Mouse (Mus musculus) hindbrain, postnatal 0 days (tissue): Measurements from ENCODE around the gene Copg2. TPM values are rescaled to one million over a fixed set of nuclear protein-coding genes. Genes with fewer than 3 reads are reported as not detected.

Source experiments
- ATAC-seq: fragments of 200-750 bp; cut with Nextera tagmentation; 2 replicates; pipeline ENCODE4 v1.8.0; 2017; ENCODE audit warnings: mild to moderate bottlenecking, moderate TSS enrichment, moderate library complexity
- DNase-seq: peaks from one replicate; pipeline ENCODE4 v3.0.0-alpha.2; 2015; ENCODE audit warnings: low spot score
- H3K27ac ChIP-seq: fragments of 300-500 bp; sonication (generic); 2 replicates; pipeline ENCODE4 v1.5.1; 2014; ENCODE audit warnings: mild to moderate bottlenecking
- H3K27me3 ChIP-seq: fragments of 300-500 bp; sonication (generic); 2 replicates; pipeline ENCODE4 v1.6.1; 2014; ENCODE audit warnings: low read length, mixed read lengths; ENCODE audit not compliant: insufficient read depth
- H3K36me3 ChIP-seq: fragments of 300-500 bp; sonication (generic); 2 replicates; pipeline ENCODE4 v1.6.1; 2014; ENCODE audit warnings: low read length, mixed read lengths; ENCODE audit not compliant: insufficient read depth
- H3K4me1 ChIP-seq: fragments of 300-500 bp; sonication (generic); 2 replicates; pipeline ENCODE4 v1.6.1; 2014; ENCODE audit warnings: antibody characterized with exemption, low read length, mixed read lengths; ENCODE audit not compliant: insufficient read depth
- H3K4me2 ChIP-seq: fragments of 300-500 bp; sonication (generic); 2 replicates; pipeline ENCODE4 v1.6.1; 2014; ENCODE audit warnings: low read depth, mild to moderate bottlenecking, low read length, moderate library complexity, mixed read lengths
- H3K4me3 ChIP-seq: fragments of 300-500 bp; sonication (generic); 2 replicates; pipeline ENCODE4 v1.5.1; 2014; ENCODE audit warnings: low read length
- H3K9ac ChIP-seq: fragments of 300-500 bp; sonication (generic); replicated peaks from 2 replicates; pipeline ENCODE4 v1.6.1; 2014; ENCODE audit warnings: mild to moderate bottlenecking, low read length, moderate library complexity, mixed read lengths
- H3K9me3 ChIP-seq: fragments of 300-500 bp; sonication (generic); 2 replicates; pipeline ENCODE4 v1.6.1; 2016; ENCODE audit warnings: low read length, mixed read lengths
- CTCF ChIP-seq: IDR thresholded peaks from 2 replicates; pipeline ENCODE4 v1.5.1; 2016; ENCODE audit warnings: antibody characterized with exemption, control low read depth, low read depth
- WGBS: fragments of 180-500 bp; shearing (Covaris S2); extraction: QIAGEN DNeasy Blood & Tissue Kit; methylation state at CpG from one replicate; pipeline ENCODE4 v1.1.7; 2014; 5-methylcytosine and 5-hydroxymethylcytosine counted together
- polyA plus RNA-seq: library from polyadenylated mRNA; unstranded; fragments of >200 nt; fragmentation: Nextera tagmentation; extraction: Ambion mirVana; gene quantifications from 2 replicates; pipeline ENCODE4 v1.2.1, GENCODE M21; 2015
- total RNA-seq: library from RNA; depleted of rRNA; stranded (reverse); fragments of >200 nt; gene quantifications from 2 replicates; pipeline ENCODE4 v1.2.3, GENCODE M21; 2014

The Copg2 gene
- total and polyA plus RNA-seq, 2 experiments from 2014 or later, result 30.7 to 35.6 TPM

GRCm38 (mm10) chr6:30723331-30723730 lies 173.3 kb downstream of the Copg2 start, which contains the start of gene Mest:
TSS of gene Mest (plus strand) at chr6:30723547.
- no peaks in the 10 kb centered on the region for H3K9me3 ChIP-seq
- 0 out of 2 replicates have a peak within 1 kb of the TSS, but pooled peaks have one; percentile 1 for H3K27ac ChIP-seq
- H3K4me3 ChIP-seq, result no peak within 1 kb of the TSS
- no peaks in the 10 kb centered on the region for H3K36me3 ChIP-seq
- no peaks in the 10 kb centered on the region for H3K27me3 ChIP-seq
- TF ChIP-seq CTCF, result no peak
- no peak within 1 kb of the TSS for H3K4me2 ChIP-seq
- no peak for DNase-seq
- no peaks in the 10 kb centered on the region for H3K4me1 ChIP-seq
- ATAC-seq, result no peak
- WGBS, result 71% methylated on average over 7 of the region's 7 CpGs
- H3K9ac ChIP-seq, result no peak within 1 kb of the TSS

- H3K36me3 ChIP-seq, result no peaks in the 10 kb centered on the region
- 50% methylated on average over 4 of the region's 4 CpGs for WGBS
- no peaks in the 10 kb centered on the region for H3K9me3 ChIP-seq
- DNase-seq, result peak; percentile 65
- H3K27ac ChIP-seq, result peak overlapping the region; percentile 49; the same call in 1 of the 2 replicates
- no peak overlapping the region for H3K4me3 ChIP-seq
- no peak for TF ChIP-seq CTCF
- H3K4me2 ChIP-seq, result no peak overlapping the region
- H3K9ac ChIP-seq, result no peak overlapping the region
- ATAC-seq, result peak; percentile 85
- no peaks in the 10 kb centered on the region for H3K4me1 ChIP-seq
- H3K27me3 ChIP-seq, result no peaks in the 10 kb centered on the region
Measured at GRCm38 (mm10) chr6:30722385-30723164, 174.0 kb downstream of the Copg2 start.

GRCm38 (mm10) chr6:30716796-30717195 lies 179.8 kb downstream of the Copg2 start:
- DNase-seq (peak; percentile 5), ATAC-seq (no peak)
- no peak overlapping the region for H3K27ac ChIP-seq
- H3K27me3 ChIP-seq, result no peaks in the 10 kb centered on the region
- 56% methylated on average over 7 of the region's 7 CpGs for WGBS
- H3K36me3 ChIP-seq, result no peaks in the 10 kb centered on the region
- H3K9ac ChIP-seq, result no peak overlapping the region
- no peak for TF ChIP-seq CTCF
- H3K4me2 ChIP-seq, result no peak overlapping the region
- H3K9me3 ChIP-seq, result no peaks in the 10 kb centered on the region
- H3K4me3 ChIP-seq, result no peak overlapping the region
- H3K4me1 ChIP-seq, result no peaks in the 10 kb centered on the region

DNA sequence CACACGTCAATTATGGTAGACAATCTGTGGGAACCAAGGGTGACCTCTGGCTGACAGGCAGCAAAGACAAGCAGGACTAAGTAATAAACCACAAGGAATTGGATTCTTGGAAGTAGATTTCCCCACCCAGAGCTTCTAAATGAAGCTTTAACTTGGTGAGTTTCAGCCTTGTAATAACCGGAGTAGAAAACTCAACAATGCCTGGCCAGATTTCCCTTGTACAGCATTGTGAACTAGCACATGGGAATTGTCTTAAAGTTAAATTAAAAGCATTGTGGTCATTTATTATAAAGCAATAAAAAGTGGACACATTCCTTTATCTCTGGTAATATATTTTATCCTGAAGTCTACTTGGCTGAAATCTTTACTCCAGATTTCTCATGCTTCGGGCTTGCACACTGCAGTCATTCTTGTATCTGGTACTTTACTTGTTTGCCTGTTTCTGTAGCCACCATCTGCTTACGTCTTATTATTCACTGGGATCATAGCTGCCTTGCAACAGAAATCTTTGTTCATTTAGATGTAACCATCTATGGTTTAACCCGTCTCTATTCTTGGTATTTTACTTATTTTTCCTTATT lies 181.6 kb downstream of the Copg2 start:
- ATAC-seq, result no peak
- Histone ChIP-seq H3K27me3 (no peaks in the 10 kb centered on the region), H3K27ac (no peak overlapping the region), H3K36me3 (no peaks in the 10 kb centered on the region), H3K4me3 (no peak overlapping the region), H3K9ac (no peak overlapping the region), H3K4me2 (no peak overlapping the region), H3K9me3 (no peaks in the 10 kb centered on the region), H3K4me1 (no peaks in the 10 kb centered on the region)
- WGBS, result 81% methylated on average over 5 of the region's 5 CpGs
- no peak for TF ChIP-seq CTCF
- no peak for DNase-seq

GRCm38 (mm10) chr6:30713896-30714295 lies 182.7 kb downstream of the Copg2 start:
- 65% methylated on average over 11 of the region's 11 CpGs for WGBS
- no peaks in the 10 kb centered on the region for H3K27me3 ChIP-seq
- ATAC-seq, result no peak
- no peak for TF ChIP-seq CTCF
- no peak overlapping the region for H3K9ac ChIP-seq
- DNase-seq, result no peak
- no peaks in the 10 kb centered on the region for H3K4me1 ChIP-seq
- no peaks in the 10 kb centered on the region for H3K36me3 ChIP-seq
- no peak overlapping the region for H3K27ac ChIP-seq
- H3K9me3 ChIP-seq, result no peaks in the 10 kb centered on the region
- no peak overlapping the region for H3K4me2 ChIP-seq
- no peak overlapping the region for H3K4me3 ChIP-seq

DNA sequence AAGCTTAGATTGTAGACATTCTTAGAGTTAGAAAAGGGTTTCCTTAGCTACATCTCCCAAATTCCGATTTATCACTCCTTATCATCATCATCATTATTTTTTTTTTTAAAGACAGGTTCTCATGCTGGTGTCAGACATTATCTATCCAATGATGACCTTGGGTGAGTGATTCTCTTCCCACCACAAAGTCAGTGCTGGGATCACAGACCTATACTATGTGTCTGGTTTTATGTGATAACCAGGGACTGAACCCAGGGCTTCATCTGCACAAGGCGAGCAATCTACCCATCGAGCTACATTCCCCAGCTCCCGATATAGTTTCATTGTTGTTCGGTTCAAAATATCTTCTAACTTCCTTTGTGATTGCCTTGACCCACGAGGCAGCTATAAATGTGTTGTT lies 183.1 kb downstream of the Copg2 start:
- no peaks in the 10 kb centered on the region for H3K36me3 ChIP-seq
- H3K27ac ChIP-seq, result no peak overlapping the region
- H3K4me1 ChIP-seq, result no peaks in the 10 kb centered on the region
- TF ChIP-seq CTCF, result no peak
- ATAC-seq (no peak), DNase-seq (no peak)
- H3K4me3 ChIP-seq, result no peak overlapping the region
- 86% methylated on average over 6 of the region's 6 CpGs for WGBS
- H3K9me3 ChIP-seq, result no peaks in the 10 kb centered on the region
- no peak overlapping the region for H3K9ac ChIP-seq
- H3K27me3 ChIP-seq, result no peaks in the 10 kb centered on the region
- H3K4me2 ChIP-seq, result no peak overlapping the region

- DNase-seq (no peak), ATAC-seq (no peak)
- Histone ChIP-seq H3K27me3 (no peaks in the 10 kb centered on the region), H3K4me1 (no peaks in the 10 kb centered on the region), H3K9ac (no peak overlapping the region), H3K4me3 (no peak overlapping the region), H3K36me3 (no peaks in the 10 kb centered on the region), H3K4me2 (no peak overlapping the region), H3K9me3 (no peaks in the 10 kb centered on the region), H3K27ac (no peak overlapping the region)
- TF ChIP-seq CTCF, result no peak
- WGBS, result 77% methylated on average over 7 of the region's 7 CpGs
Measured at GRCm38 (mm10) chr6:30712484-30712883, 184.1 kb downstream of the Copg2 start.
